Mouse (Mus musculus): ENCODE data around the gene Nucb1. TPM values are rescaled to one million over a fixed set of nuclear protein-coding genes. Genes with fewer than 3 reads are reported as not detected.

The Nucb1 gene
- polyA plus RNA-seq, 1 experiment: 1,233 TPM

GRCm38 (mm10) chr7:45530643-45531042, 20.4 kb upstream of the Nucb1 start:
- no peak for TF ChIP-seq GATA1 (IDR thresholded peaks at IDR 0.05; ENCODE audit: low read length)

GRCm38 (mm10) chr7:45529461-45529860, 19.3 kb upstream of the Nucb1 start:
- no peak for TF ChIP-seq GATA1 (IDR thresholded peaks at IDR 0.05; ENCODE audit: low read length)

GRCm38 (mm10) chr7:45526474-45527120, 16.4 kb upstream of the Nucb1 start:
- no peak for TF ChIP-seq GATA1 (IDR thresholded peaks at IDR 0.05; ENCODE audit: low read length)

- no peak for TF ChIP-seq GATA1 (IDR thresholded peaks at IDR 0.05; ENCODE audit: low read length)
Observed at GRCm38 (mm10) chr7:45525809-45526473, 15.7 kb upstream of the Nucb1 start, which contains the start of the genes Ppp1r15a and Plekha4. Gene Ppp1r15a (minus strand): TSS chr7:45526268. Gene Plekha4 (plus strand): TSS chr7:45526330.

- TF ChIP-seq GATA1 (IDR thresholded peaks at IDR 0.05; ENCODE audit: low read length): peak; percentile 97
Observed at GRCm38 (mm10) chr7:45524841-45525621, 14.8 kb upstream of the Nucb1 start.

GRCm38 (mm10) chr7:45523678-45524170, 13.5 kb upstream of the Nucb1 start:
- no peak for TF ChIP-seq GATA1 (IDR thresholded peaks at IDR 0.05; ENCODE audit: low read length)

GRCm38 (mm10) chr7:45522957-45523676, 12.9 kb upstream of the Nucb1 start:
- no peak for TF ChIP-seq GATA1 (IDR thresholded peaks at IDR 0.05; ENCODE audit: low read length)

- no peak for TF ChIP-seq GATA1 (IDR thresholded peaks at IDR 0.05; ENCODE audit: low read length)
Observed at GRCm38 (mm10) chr7:45522194-45522752, 12.1 kb upstream of the Nucb1 start.

- no peak for TF ChIP-seq GATA1 (IDR thresholded peaks at IDR 0.05; ENCODE audit: low read length)
Observed at GRCm38 (mm10) chr7:45521728-45522184, 11.6 kb upstream of the Nucb1 start.

- no peak for TF ChIP-seq GATA1 (IDR thresholded peaks at IDR 0.05; ENCODE audit: low read length)
Observed at GRCm38 (mm10) chr7:45520605-45521004, 10.4 kb upstream of the Nucb1 start.

- TF ChIP-seq GATA1 (IDR thresholded peaks at IDR 0.05; ENCODE audit: low read length): no peak
Observed at GRCm38 (mm10) chr7:45519345-45520120, 9.3 kb upstream of the Nucb1 start.

GRCm38 (mm10) chr7:45518618-45519017, 8.4 kb upstream of the Nucb1 start:
- no peak for TF ChIP-seq GATA1 (IDR thresholded peaks at IDR 0.05; ENCODE audit: low read length)

GRCm38 (mm10) chr7:45515436-45515835, 5.2 kb upstream of the Nucb1 start:
- no peak for TF ChIP-seq GATA1 (IDR thresholded peaks at IDR 0.05; ENCODE audit: low read length)

- no peak for TF ChIP-seq GATA1 (IDR thresholded peaks at IDR 0.05; ENCODE audit: low read length)
Observed at GRCm38 (mm10) chr7:45514411-45514810, 4.2 kb upstream of the Nucb1 start.
